Mouse (Mus musculus): ENCODE data around the gene Spag6l.

Gene Spag6l

GRCm38 (mm10) chr16:16829671-16830070 is 415 bp upstream of the Spag6l start:
- CTCF ChIA-PET: interaction anchor here in 1 of 4 experiments (1.0 kb wide), 1 partner anchor 233 kb away, joined by 3 read pairs; no protein-coding TSS in a partner anchor
- POLR2A ChIA-PET: interaction anchor here in 2 of 4 experiments (0.5 to 1.0 kb wide), 2 partner anchors 229 to 524 kb away, joined by 3 read pairs; partner anchors contain the start of gene Fgd4 (in 1 of the 2)

- ChIA-PET CTCF (interaction anchor here in 1 of 4 experiments (0.7 kb wide), 1 partner anchor 23 kb away, joined by 3 read pairs; no protein-coding TSS in a partner anchor), POLR2A (interaction anchor here in 2 of 4 experiments (1.0 to 1.3 kb wide), 3 partner anchors 28 to 41 kb away, joined by 3 to 4 read pairs (median 4); no protein-coding TSS in a partner anchor)
Observed at GRCm38 (mm10) chr16:16826223-16826622, 3.0 kb downstream of the Spag6l start.

- CTCF ChIA-PET: interaction anchor here in 2 of 4 experiments (0.6 to 1.6 kb wide), 2 partner anchors 29 to 87 kb away, joined by 3 to 5 read pairs; no protein-coding TSS in a partner anchor
- POLR2A ChIA-PET: interaction anchor here in 2 of 4 experiments (0.8 to 1.3 kb wide), 5 partner anchors 29 to 158 kb away, joined by 3 to 4 read pairs (median 3); partner anchors contain the start of gene Mapk1 (in 1 of the 2)
Observed at GRCm38 (mm10) chr16:16825476-16825875, 3.8 kb downstream of the Spag6l start.

GRCm38 (mm10) chr16:16806325-16806724 is 22.9 kb downstream of the Spag6l start:
- CTCF ChIA-PET: interaction anchor here in 1 of 4 experiments (0.7 kb wide), 1 partner anchor 23 kb away, joined by 5 read pairs; no protein-coding TSS in a partner anchor
- POLR2A ChIA-PET: interaction anchor here in 2 of 4 experiments (0.6 to 0.7 kb wide), 3 partner anchors 119 to 927 kb away, joined by 3 to 7 read pairs (median 3); no protein-coding TSS in a partner anchor

Measured in embryonic stem cell, embryonic (primary cell).